Mouse (Mus musculus): ENCODE results near the gene Ebf3.

GRCm38 (mm10) chr7:137239542-137240133 lies 74.6 kb downstream of the Ebf3 start:
- TF ChIP-seq GATA1 (IDR thresholded peaks at IDR 0.05; ENCODE audit: borderline replicate concordance, low read length), result no peak
- TF ChIP-seq FLI1 (IDR thresholded peaks at IDR 0.05; ENCODE audit: low read length), result no peak

All from megakaryocyte, embryonic 14.5 days (primary cell).